Mouse (Mus musculus): ENCODE measurements around the gene Nop14.

GRCm38 (mm10) chr5:34593202-34593727 lies 66.7 kb downstream of the Nop14 start:
- TF ChIP-seq EP300 (IDR thresholded peaks at IDR 0.05; ENCODE audit: insufficient read depth, low read depth, low read length), result no peak
- no peak for TF ChIP-seq CTCF (IDR thresholded peaks at IDR 0.05)
